7 mouse cellular contexts compared by ENCODE assay signal in genomic region chr10:41810564-41811455, GRCm38 (mm10). TPM values are rescaled to one million over a fixed set of nuclear protein-coding genes. Genes with fewer than 3 reads are reported as not detected.
DNase-seq lines count a peak whose midpoint lies in the region; ATAC-seq and TF ChIP-seq lines count a peak whose summit lies in the region.

No protein-coding gene starts in this region.

- peak overlapping the region; percentile 76 for H3K4me3 ChIP-seq in embryonic facial prominence, embryonic 13.5 days
- H3K4me3 ChIP-seq in midbrain, postnatal 0 days (ENCODE audit: low read depth, low read length): peak overlapping the region; percentile 93

- ATAC-seq in embryonic facial prominence, embryonic 13.5 days (ENCODE audit: insufficient number of reproducible peaks, insufficient read depth, low FRiP score, low TSS enrichment, low read depth): no peak
- ATAC-seq in midbrain, postnatal 0 days (ENCODE audit: low FRiP score): no peak

- 0 out of 2 replicates have a peak, but pooled peaks cover 3% of the 10 kb centered on the region for H3K9me3 ChIP-seq in embryonic facial prominence, embryonic 13.5 days
- H3K9me3 ChIP-seq in midbrain, postnatal 0 days (ENCODE audit: low read length): no peaks in the 10 kb centered on the region

- no peaks in the 10 kb centered on the region for H3K36me3 ChIP-seq in embryonic facial prominence, embryonic 13.5 days
- H3K36me3 ChIP-seq in midbrain, postnatal 0 days (ENCODE audit: insufficient read depth, low read length): no peaks in the 10 kb centered on the region

- H3K27me3 ChIP-seq in embryonic facial prominence, embryonic 13.5 days: no peaks in the 10 kb centered on the region
- H3K27me3 ChIP-seq in midbrain, postnatal 0 days (ENCODE audit: insufficient read depth, low read length): no peaks in the 10 kb centered on the region

- peak; percentile 19 for DNase-seq in retina, embryonic 14.5 days (ENCODE audit: low spot score)
- DNase-seq in retina, postnatal 1 day: no peak
- peak; percentile 55 for DNase-seq in induced T-regulatory cell, adult 2 months (ENCODE audit: low read depth)
- DNase-seq in midbrain, postnatal 0 days (ENCODE audit: low spot score): no peak
- DNase-seq in ovary, postnatal 14 days (ENCODE audit: low spot score): no peak
- DNase-seq in layer of hippocampus, adult 11-12 months (ENCODE audit: low spot score): no peak

- WGBS in embryonic facial prominence, embryonic 13.5 days: under 1% methylated on average over 36 of the region's 36 CpGs
- under 1% methylated on average over 36 of the region's 36 CpGs for WGBS in midbrain, postnatal 0 days

- no peak for TF ChIP-seq CTCF in midbrain, postnatal 0 days (IDR thresholded peaks at IDR 0.05)

- H3K4me1 ChIP-seq in embryonic facial prominence, embryonic 13.5 days: peaks cover 25% of the 10 kb centered on the region
- H3K4me1 ChIP-seq in midbrain, postnatal 0 days (ENCODE audit: insufficient read depth, low read length): peaks cover 18% of the 10 kb centered on the region

- peak overlapping the region; percentile 96 for H3K27ac ChIP-seq in embryonic facial prominence, embryonic 13.5 days
- H3K27ac ChIP-seq in midbrain, postnatal 0 days (ENCODE audit: low read depth, low read length): peak overlapping the region; percentile 93

- H3K4me2 ChIP-seq in embryonic facial prominence, embryonic 13.5 days: peak overlapping the region; percentile 78
- H3K4me2 ChIP-seq in midbrain, postnatal 0 days (ENCODE audit: low read depth, low read length, poor library complexity, severe bottlenecking): peak overlapping the region; percentile 71

- H3K9ac ChIP-seq in embryonic facial prominence, embryonic 13.5 days: peak overlapping the region; percentile 88
- H3K9ac ChIP-seq in midbrain, postnatal 0 days (replicated peaks; ENCODE audit: low read length, poor library complexity, severe bottlenecking): peak overlapping the region; percentile 81

RNA-seq across cellular contexts. Expression of gene Sesn1, which starts 1.1 kb away (rescaled TPM):
- polyA plus RNA-seq in embryonic facial prominence, embryonic 13.5 days (2015; fragmentation: Nextera tagmentation; extraction: Ambion mirVana): 36.9 and 43.2 TPM in 2 replicates
- 38.4 and 42.5 TPM in 2 replicates for total RNA-seq in midbrain, postnatal 0 days (2014; rRNA removed)
- 30.6 and 31.3 TPM in 2 replicates for polyA plus RNA-seq in midbrain, postnatal 0 days (2015; fragmentation: Nextera tagmentation; extraction: Ambion mirVana)

RNA-seq across cellular contexts. Expression of gene Cep57l1, which starts 1.1 kb away (rescaled TPM):
- 27.1 and 30.0 TPM in 2 replicates for polyA plus RNA-seq in embryonic facial prominence, embryonic 13.5 days (2015; fragmentation: Nextera tagmentation; extraction: Ambion mirVana)
- total RNA-seq in midbrain, postnatal 0 days (2014; rRNA removed): 9.0 and 13.7 TPM in 2 replicates
- polyA plus RNA-seq in midbrain, postnatal 0 days (2015; fragmentation: Nextera tagmentation; extraction: Ambion mirVana): 8.1 and 8.4 TPM in 2 replicates

Comparison
In these comparisons a context has a peak if more than half of its experiments do, and no peak if none do; other contexts are left out.
1. DNase-seq: peak in retina, embryonic 14.5 days (single experiment) and induced T-regulatory cell, adult 2 months (single experiment); none in retina, postnatal 1 day (single experiment), midbrain, postnatal 0 days (single experiment), ovary, postnatal 14 days (single experiment) and layer of hippocampus, adult 11-12 months (single experiment).